Mouse (Mus musculus) mature B cell (primary cell): Measurements from ENCODE around the gene Ddrgk1.

Experiments used
- in situ Hi-C: fragments of 300-500 bp; cut with MboI; formaldehyde crosslinking; loops from 2 replicates; pipeline ENCODE4 v1.14.3; 2019

Ddrgk1 gene

GRCm38 (mm10) chr2:130664102-130664701, at the start of gene Ddrgk1:
Gene Ddrgk1, minus strand, starts transcription at chr2:130664659.
- in situ Hi-C loops, result loop anchor here (25.0 kb wide), 1 partner anchor 377 kb away; the partner anchor contains the start of genes Ebf4 and Idh3b

GRCm38 (mm10) chr2:130707057-130707456, 42.6 kb upstream of the Ddrgk1 start:
- in situ Hi-C loops, result no loop called here

GRCm38 (mm10) chr2:130706602-130707001, 42.1 kb upstream of the Ddrgk1 start:
- in situ Hi-C loops, result no loop called here

GRCm38 (mm10) chr2:130705178-130705577, 40.7 kb upstream of the Ddrgk1 start:
- in situ Hi-C loops, result no loop called here

- in situ Hi-C loops, result no loop called here
Observed at GRCm38 (mm10) chr2:130704040-130705001, 39.9 kb upstream of the Ddrgk1 start.

GRCm38 (mm10) chr2:130697821-130698266, 33.4 kb upstream of the Ddrgk1 start:
- in situ Hi-C loops, result no loop called here

- in situ Hi-C loops, result no loop called here
Observed at GRCm38 (mm10) chr2:130697153-130697810, 32.8 kb upstream of the Ddrgk1 start, which contains the start of gene Slc4a11. Gene Slc4a11, minus strand, starts transcription at chr2:130697519.

GRCm38 (mm10) chr2:130696700-130697152, 32.3 kb upstream of the Ddrgk1 start:
- in situ Hi-C loops, result no loop called here

- in situ Hi-C loops, result no loop called here
Observed at GRCm38 (mm10) chr2:130693563-130693962, 29.1 kb upstream of the Ddrgk1 start.

- in situ Hi-C loops, result no loop called here
Observed at GRCm38 (mm10) chr2:130689011-130689410, 24.6 kb upstream of the Ddrgk1 start.

- in situ Hi-C loops, result no loop called here
Observed at GRCm38 (mm10) chr2:130685426-130685825, 21.0 kb upstream of the Ddrgk1 start.

- in situ Hi-C loops, result no loop called here
Observed at GRCm38 (mm10) chr2:130681531-130681930, 17.1 kb upstream of the Ddrgk1 start.

GRCm38 (mm10) chr2:130679899-130680298, 15.4 kb upstream of the Ddrgk1 start:
- in situ Hi-C loops, result no loop called here

GRCm38 (mm10) chr2:130679154-130679553, 14.7 kb upstream of the Ddrgk1 start:
- in situ Hi-C loops, result no loop called here

- in situ Hi-C loops, result no loop called here
Observed at GRCm38 (mm10) chr2:130677211-130677610, 12.8 kb upstream of the Ddrgk1 start.

GRCm38 (mm10) chr2:130667559-130667958, 3.1 kb upstream of the Ddrgk1 start, which contains the start of gene Itpa:
Gene Itpa, plus strand, starts transcription at chr2:130667610.
- in situ Hi-C loops, result loop anchor here (25.0 kb wide), 1 partner anchor 380 kb away; the partner anchor contains the start of genes Ebf4 and Idh3b

- in situ Hi-C loops, result loop anchor here (25.0 kb wide), 1 partner anchor 376 kb away; the partner anchor contains the start of genes Ebf4 and Idh3b
Observed at GRCm38 (mm10) chr2:130663342-130663741, 1.1 kb downstream of the Ddrgk1 start.

GRCm38 (mm10) chr2:130658530-130658929, 5.9 kb downstream of the Ddrgk1 start:
- in situ Hi-C loops, result loop anchor here (25.0 kb wide), 1 partner anchor 371 kb away; the partner anchor contains the start of genes Ebf4 and Idh3b

GRCm38 (mm10) chr2:130657541-130657940, 6.9 kb downstream of the Ddrgk1 start:
- in situ Hi-C loops, result loop anchor here (25.0 kb wide), 1 partner anchor 370 kb away; the partner anchor contains the start of genes Ebf4 and Idh3b

- in situ Hi-C loops, result loop anchor here (25.0 kb wide), 1 partner anchor 369 kb away; the partner anchor contains the start of genes Ebf4 and Idh3b
Observed at GRCm38 (mm10) chr2:130656536-130656935, 7.9 kb downstream of the Ddrgk1 start.

GRCm38 (mm10) chr2:130655660-130656339, 8.7 kb downstream of the Ddrgk1 start:
- in situ Hi-C loops, result loop anchor here (25.0 kb wide), 1 partner anchor 368 kb away; the partner anchor contains the start of genes Ebf4 and Idh3b
